Mouse (Mus musculus) heart, embryonic 13.5 days (tissue): Measurements from ENCODE around the gene Clrn2. TPM values are rescaled to one million over a fixed set of nuclear protein-coding genes. Genes with fewer than 3 reads are reported as not detected.

ENCODE experiments used
- ATAC-seq: fragments of 200-750 bp; cut with Nextera tagmentation; 2 replicates; pipeline ENCODE4 v1.8.0; 2017; ENCODE audit warnings: moderate TSS enrichment; ENCODE audit not compliant: insufficient number of reproducible peaks, low FRiP score, low TSS enrichment; ENCODE audit errors: extremely low read depth
- H3K27ac ChIP-seq: fragments of 300-500 bp; sonication (generic); replicated peaks from 2 replicates; pipeline ENCODE4 v1.5.1; 2015; ENCODE audit warnings: moderate library complexity, mild to moderate bottlenecking, inconsistent platforms
- H3K27me3 ChIP-seq: fragments of 300-500 bp; sonication (generic); replicated peaks from 2 replicates; pipeline ENCODE4 v1.6.1; 2015; ENCODE audit warnings: mild to moderate bottlenecking, inconsistent platforms
- H3K36me3 ChIP-seq: fragments of 300-500 bp; sonication (generic); 2 replicates; pipeline ENCODE4 v1.6.1; 2015; ENCODE audit warnings: mild to moderate bottlenecking, inconsistent platforms
- H3K4me1 ChIP-seq: fragments of 300-500 bp; sonication (generic); 2 replicates; pipeline ENCODE4 v1.6.1; 2015; ENCODE audit warnings: inconsistent platforms
- H3K4me2 ChIP-seq: fragments of 300-500 bp; sonication (generic); 2 replicates; pipeline ENCODE4 v1.6.1; 2015; ENCODE audit warnings: inconsistent platforms, mild to moderate bottlenecking, moderate library complexity
- H3K4me3 ChIP-seq: fragments of 300-500 bp; sonication (generic); 2 replicates; pipeline ENCODE4 v1.5.1; 2015; ENCODE audit warnings: moderate library complexity, mild to moderate bottlenecking, inconsistent platforms
- H3K9ac ChIP-seq: fragments of 300-500 bp; sonication (generic); 2 replicates; pipeline ENCODE4 v1.6.1; 2015; ENCODE audit warnings: inconsistent platforms, mild to moderate bottlenecking, moderate library complexity
- H3K9me3 ChIP-seq: fragments of 300-500 bp; sonication (generic); 2 replicates; pipeline ENCODE4 v1.6.1; 2016; ENCODE audit warnings: inconsistent platforms
- WGBS: fragments of 180-500 bp; shearing (Covaris S2); methylation state at CpG from one replicate; pipeline ENCODE4 v1.1.7; 2015; ENCODE audit warnings: mixed read lengths; 5-methylcytosine and 5-hydroxymethylcytosine counted together
- polyA plus RNA-seq: library from polyadenylated mRNA; unstranded; fragments of >200 nt; fragmentation: Nextera tagmentation; extraction: Ambion mirVana; gene quantifications from 2 replicates; pipeline ENCODE4 v1.2.1, GENCODE M21; 2015

Gene Clrn2
- polyA plus RNA-seq, 1 experiment from 2014 or later: not detected

GRCm38 (mm10) chr5:45472880-45473450, 19.4 kb downstream of the Clrn2 start:
- H3K4me3 ChIP-seq: no peak overlapping the region
- ATAC-seq: no peak
- H3K9ac ChIP-seq: no peak overlapping the region
- H3K27ac ChIP-seq: no peak overlapping the region
- 0 out of 2 replicates have a peak, but pooled peaks cover 6% of the 10 kb centered on the region for H3K4me1 ChIP-seq
- no peaks in the 10 kb centered on the region for H3K36me3 ChIP-seq
- no peaks in the 10 kb centered on the region for H3K9me3 ChIP-seq
- H3K4me2 ChIP-seq: no peak overlapping the region
- 32% methylated on average over 7 of the region's 7 CpGs for WGBS
- peaks cover 36% of the 10 kb centered on the region for H3K27me3 ChIP-seq

- Histone ChIP-seq H3K9me3 (no peaks in the 10 kb centered on the region), H3K27ac (no peak overlapping the region), H3K4me2 (no peak overlapping the region), H3K9ac (no peak overlapping the region), H3K36me3 (no peaks in the 10 kb centered on the region), H3K4me3 (no peak overlapping the region), H3K4me1 (0 out of 2 replicates have a peak, but pooled peaks cover 6% of the 10 kb centered on the region), H3K27me3 (peaks cover 38% of the 10 kb centered on the region)
- WGBS: 76% methylated on average over 1 of the region's 1 CpGs
- no peak for ATAC-seq
These were observed 20.0 kb downstream of the Clrn2 start for GRCm38 (mm10) chr5:45473521-45473920.

- Histone ChIP-seq H3K4me3 (no peak overlapping the region), H3K27me3 (peaks cover 41% of the 10 kb centered on the region), H3K27ac (no peak overlapping the region), H3K9me3 (no peaks in the 10 kb centered on the region), H3K9ac (no peak overlapping the region), H3K36me3 (no peaks in the 10 kb centered on the region), H3K4me1 (0 out of 2 replicates have a peak, but pooled peaks cover 6% of the 10 kb centered on the region), H3K4me2 (no peak overlapping the region)
- no peak for ATAC-seq
- 26% methylated on average over 6 of the region's 6 CpGs for WGBS
These were observed 20.7 kb downstream of the Clrn2 start for GRCm38 (mm10) chr5:45474215-45474614.

- H3K9me3 ChIP-seq: no peaks in the 10 kb centered on the region
- no peak overlapping the region for H3K27ac ChIP-seq
- peaks cover 46% of the 10 kb centered on the region for H3K27me3 ChIP-seq
- no peak overlapping the region for H3K4me2 ChIP-seq
- no peak overlapping the region for H3K4me3 ChIP-seq
- 61% methylated on average over 3 of the region's 4 CpGs for WGBS
- ATAC-seq: no peak
- H3K4me1 ChIP-seq: 0 out of 2 replicates have a peak, but pooled peaks cover 6% of the 10 kb centered on the region
- no peaks in the 10 kb centered on the region for H3K36me3 ChIP-seq
- no peak overlapping the region for H3K9ac ChIP-seq
These were observed 21.2 kb downstream of the Clrn2 start for GRCm38 (mm10) chr5:45474758-45475157.

- H3K9me3 ChIP-seq: no peaks in the 10 kb centered on the region
- no peak overlapping the region for H3K9ac ChIP-seq
- ATAC-seq: no peak
- peaks cover 49% of the 10 kb centered on the region for H3K27me3 ChIP-seq
- WGBS: 68% methylated on average over 5 of the region's 5 CpGs
- H3K4me2 ChIP-seq: no peak overlapping the region
- H3K4me1 ChIP-seq: 0 out of 2 replicates have a peak, but pooled peaks cover 6% of the 10 kb centered on the region
- H3K36me3 ChIP-seq: no peaks in the 10 kb centered on the region
- H3K4me3 ChIP-seq: no peak overlapping the region
- H3K27ac ChIP-seq: no peak overlapping the region
These were observed 22.2 kb downstream of the Clrn2 start for GRCm38 (mm10) chr5:45475771-45476170.

- ATAC-seq: no peak
- no peak overlapping the region for H3K4me3 ChIP-seq
- no peak overlapping the region for H3K27ac ChIP-seq
- 0 out of 2 replicates have a peak, but pooled peaks cover 6% of the 10 kb centered on the region for H3K4me1 ChIP-seq
- WGBS: 38% methylated on average over 6 of the region's 6 CpGs
- H3K36me3 ChIP-seq: no peaks in the 10 kb centered on the region
- no peak overlapping the region for H3K9ac ChIP-seq
- no peaks in the 10 kb centered on the region for H3K9me3 ChIP-seq
- H3K4me2 ChIP-seq: no peak overlapping the region
- H3K27me3 ChIP-seq: peaks cover 49% of the 10 kb centered on the region
These were observed 22.7 kb downstream of the Clrn2 start for GRCm38 (mm10) chr5:45476288-45476687.

GRCm38 (mm10) chr5:45477601-45478000, 24.1 kb downstream of the Clrn2 start:
- 76% methylated on average over 7 of the region's 7 CpGs for WGBS
- ATAC-seq: no peak

GRCm38 (mm10) chr5:45480066-45480465, 26.5 kb downstream of the Clrn2 start:
- Histone ChIP-seq H3K27ac (no peak overlapping the region), H3K4me1 (0 out of 2 replicates have a peak, but pooled peaks cover 6% of the 10 kb centered on the region), H3K9me3 (no peaks in the 10 kb centered on the region), H3K36me3 (no peaks in the 10 kb centered on the region), H3K4me3 (no peak overlapping the region), H3K9ac (no peak overlapping the region), H3K27me3 (peaks cover 37% of the 10 kb centered on the region), H3K4me2 (no peak overlapping the region)
- 71% methylated on average over 1 of the region's 1 CpGs for WGBS
- ATAC-seq: no peak

More at GRCm38 (mm10) chr5:45477601-45478000, 24.1 kb downstream of the Clrn2 start:
- Histone ChIP-seq H3K4me2 (no peak overlapping the region), H3K9me3 (no peaks in the 10 kb centered on the region), H3K36me3 (no peaks in the 10 kb centered on the region), H3K27me3 (peaks cover 44% of the 10 kb centered on the region), H3K9ac (no peak overlapping the region), H3K4me3 (no peak overlapping the region), H3K27ac (no peak overlapping the region), H3K4me1 (0 out of 2 replicates have a peak, but pooled peaks cover 6% of the 10 kb centered on the region)

GRCm38 (mm10) chr5:45481125-45481524, 27.6 kb downstream of the Clrn2 start:
- H3K4me1 ChIP-seq: 0 out of 2 replicates have a peak, but pooled peaks cover 3% of the 10 kb centered on the region
- 80% methylated on average over 2 of the region's 2 CpGs for WGBS
- H3K9me3 ChIP-seq: no peaks in the 10 kb centered on the region
- H3K4me2 ChIP-seq: no peak overlapping the region
- H3K27ac ChIP-seq: no peak overlapping the region
- no peaks in the 10 kb centered on the region for H3K36me3 ChIP-seq
- no peak overlapping the region for H3K9ac ChIP-seq
- peaks cover 34% of the 10 kb centered on the region for H3K27me3 ChIP-seq
- no peak for ATAC-seq
- H3K4me3 ChIP-seq: no peak overlapping the region

- WGBS: 46% methylated on average over 3 of the region's 3 CpGs
- H3K9ac ChIP-seq: no peak overlapping the region
- no peaks in the 10 kb centered on the region for H3K4me1 ChIP-seq
- no peak overlapping the region for H3K27ac ChIP-seq
- H3K27me3 ChIP-seq: peaks cover 27% of the 10 kb centered on the region
- H3K4me3 ChIP-seq: no peak overlapping the region
- ATAC-seq: no peak
- no peaks in the 10 kb centered on the region for H3K36me3 ChIP-seq
- H3K4me2 ChIP-seq: no peak overlapping the region
- H3K9me3 ChIP-seq: no peaks in the 10 kb centered on the region
These were observed 29.1 kb downstream of the Clrn2 start for GRCm38 (mm10) chr5:45482607-45483006.

GRCm38 (mm10) chr5:45483654-45484053, 30.1 kb downstream of the Clrn2 start:
- Histone ChIP-seq H3K9ac (no peak overlapping the region), H3K9me3 (no peaks in the 10 kb centered on the region), H3K4me2 (no peak overlapping the region), H3K36me3 (no peaks in the 10 kb centered on the region), H3K4me3 (no peak overlapping the region), H3K27ac (no peak overlapping the region), H3K4me1 (no peaks in the 10 kb centered on the region), H3K27me3 (peaks cover 22% of the 10 kb centered on the region)
- WGBS: 72% methylated on average over 1 of the region's 1 CpGs
- ATAC-seq: no peak

GRCm38 (mm10) chr5:45491776-45492175, 38.2 kb downstream of the Clrn2 start:
- H3K4me3 ChIP-seq: no peak overlapping the region
- no peak overlapping the region for H3K9ac ChIP-seq
- H3K27me3 ChIP-seq: peaks cover 23% of the 10 kb centered on the region
- H3K4me2 ChIP-seq: no peak overlapping the region
- H3K4me1 ChIP-seq: peaks cover 16% of the 10 kb centered on the region
- no peak for ATAC-seq
- 71% methylated on average over 4 of the region's 4 CpGs for WGBS
- H3K36me3 ChIP-seq: peaks cover 11% of the 10 kb centered on the region
- no peak overlapping the region for H3K27ac ChIP-seq
- H3K9me3 ChIP-seq: no peaks in the 10 kb centered on the region
